Mouse (Mus musculus) forebrain, embryonic 16.5 days (tissue): ENCODE measurements at regions not wholly inside any gene's neighbourhood (a gene's known extent, or its start where the extent isn't known, plus 50 kb on each side); places are given as distances from the start of the nearest gene placed in this dataset.

Source experiments
- ATAC-seq: fragments of 200-750 bp; cut with Nextera tagmentation; 2 replicates; pipeline ENCODE4 v1.8.0; 2017; ENCODE audit warnings: mild to moderate bottlenecking, moderate library complexity
- H3K27ac ChIP-seq: fragments of 300-500 bp; sonication (generic); 2 replicates; pipeline ENCODE4 v1.5.1; 2014; ENCODE audit warnings: low read length, control low read depth
- H3K27me3 ChIP-seq: fragments of 300-500 bp; sonication (generic); replicated peaks from 2 replicates; pipeline ENCODE4 v1.6.1; 2014; ENCODE audit warnings: low read length; ENCODE audit not compliant: control insufficient read depth, insufficient read depth
- H3K36me3 ChIP-seq: fragments of 300-500 bp; sonication (generic); 2 replicates; pipeline ENCODE4 v1.6.1; 2014; ENCODE audit not compliant: control insufficient read depth, insufficient read depth
- H3K4me1 ChIP-seq: fragments of 300-500 bp; sonication (generic); replicated peaks from 2 replicates; pipeline ENCODE4 v1.6.1; 2014; ENCODE audit warnings: low read length; ENCODE audit not compliant: control insufficient read depth, insufficient read depth
- H3K4me2 ChIP-seq: fragments of 300-500 bp; sonication (generic); 2 replicates; pipeline ENCODE4 v1.6.1; 2014; ENCODE audit warnings: mild to moderate bottlenecking, low read length, control low read depth
- H3K4me3 ChIP-seq: fragments of 300-500 bp; sonication (generic); replicated peaks from 2 replicates; pipeline ENCODE4 v1.5.1; 2014; ENCODE audit warnings: mild to moderate bottlenecking, low read length, control low read depth
- H3K9ac ChIP-seq: fragments of 300-500 bp; sonication (generic); replicated peaks from 2 replicates; pipeline ENCODE4 v1.6.1; 2014; ENCODE audit warnings: low read depth, low read length, control low read depth
- H3K9me3 ChIP-seq: fragments of 300-500 bp; sonication (generic); 2 replicates; pipeline ENCODE4 v1.6.1; 2016; ENCODE audit warnings: low read length; ENCODE audit not compliant: control insufficient read depth
- WGBS: fragments of 180-500 bp; shearing (Covaris S2); extraction: QIAGEN DNeasy Blood & Tissue Kit; methylation state at CpG from one replicate; pipeline ENCODE4 v1.1.7; 2014; 5-methylcytosine and 5-hydroxymethylcytosine counted together

DNA sequence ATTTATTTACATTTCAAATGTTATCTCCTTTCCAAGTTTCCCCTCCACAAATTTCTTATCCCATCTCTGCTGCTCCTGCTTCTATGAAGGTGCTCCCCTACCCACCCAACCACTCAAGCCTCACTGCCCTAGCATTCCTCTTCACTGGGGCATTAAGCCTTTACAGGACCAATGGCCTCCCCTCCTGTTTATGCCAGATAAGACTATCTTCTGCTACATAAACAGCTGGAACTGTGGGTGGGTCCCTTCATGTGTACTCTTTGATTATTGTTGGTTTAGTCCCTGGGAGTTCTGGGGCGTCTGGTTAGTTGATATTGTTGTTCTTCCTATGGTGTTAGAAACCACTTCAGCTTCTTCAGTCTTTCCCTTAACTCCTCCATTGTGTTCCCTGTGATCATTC is 1164.1 kb upstream of the Got2 start:
- Histone ChIP-seq H3K4me2 (no peak overlapping the region), H3K4me3 (no peak overlapping the region), H3K27me3 (no peaks in the 10 kb centered on the region), H3K9ac (no peak overlapping the region), H3K4me1 (no peaks in the 10 kb centered on the region), H3K36me3 (no peaks in the 10 kb centered on the region), H3K27ac (no peak overlapping the region), H3K9me3 (no peaks in the 10 kb centered on the region)
- WGBS, result 85% methylated on average over 1 of the region's 1 CpGs
- no peak for ATAC-seq

DNA sequence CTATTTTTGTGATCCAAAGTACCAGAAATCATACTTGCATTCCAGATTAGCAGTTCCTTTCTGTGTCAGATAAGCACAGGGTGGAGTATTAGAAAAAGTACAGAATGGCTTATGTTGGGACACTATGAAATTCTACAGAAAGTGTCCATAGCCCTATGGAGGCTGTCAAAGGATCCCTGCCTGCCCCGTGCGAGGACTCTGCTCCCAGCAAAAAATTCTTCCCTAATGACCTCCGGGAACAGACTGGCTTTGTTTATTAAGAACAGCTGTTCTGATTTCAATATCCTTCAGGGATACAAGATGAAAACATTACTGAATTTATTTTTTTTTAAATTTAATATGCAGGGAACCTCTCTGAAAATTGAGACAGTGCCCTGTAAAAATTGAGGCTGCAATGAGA is 1151.4 kb upstream of the Got2 start:
- Histone ChIP-seq H3K27me3 (no peaks in the 10 kb centered on the region), H3K4me1 (no peaks in the 10 kb centered on the region), H3K9ac (no peak overlapping the region), H3K36me3 (no peaks in the 10 kb centered on the region), H3K27ac (no peak overlapping the region), H3K4me3 (no peak overlapping the region), H3K4me2 (no peak overlapping the region), H3K9me3 (no peaks in the 10 kb centered on the region)
- 53% methylated on average over 3 of the region's 3 CpGs for WGBS
- no peak for ATAC-seq

DNA sequence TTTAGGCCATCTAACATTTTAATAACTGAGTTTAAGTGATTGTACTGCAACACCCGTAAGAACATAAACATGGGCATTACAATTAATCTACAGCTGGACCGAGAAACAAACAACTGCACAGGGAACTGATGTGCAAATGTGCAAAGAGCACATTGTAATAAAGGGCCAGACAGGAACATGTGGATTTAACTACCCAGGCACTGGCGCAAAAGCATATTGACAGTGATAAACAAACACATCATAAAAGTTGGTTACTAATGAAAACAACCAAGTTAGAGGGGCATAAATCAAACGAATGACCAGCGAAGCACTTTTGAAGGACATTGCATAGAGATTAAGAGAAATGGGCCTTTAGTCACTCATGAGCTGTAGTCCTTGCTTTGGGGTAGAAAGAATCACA is 1150.5 kb upstream of the Got2 start:
- Histone ChIP-seq H3K27me3 (no peaks in the 10 kb centered on the region), H3K4me2 (no peak overlapping the region), H3K36me3 (no peaks in the 10 kb centered on the region), H3K4me3 (no peak overlapping the region), H3K9me3 (no peaks in the 10 kb centered on the region), H3K27ac (no peak overlapping the region), H3K9ac (no peak overlapping the region), H3K4me1 (no peaks in the 10 kb centered on the region)
- WGBS, result 91% methylated on average over 5 of the region's 5 CpGs
- ATAC-seq, result no peak

DNA sequence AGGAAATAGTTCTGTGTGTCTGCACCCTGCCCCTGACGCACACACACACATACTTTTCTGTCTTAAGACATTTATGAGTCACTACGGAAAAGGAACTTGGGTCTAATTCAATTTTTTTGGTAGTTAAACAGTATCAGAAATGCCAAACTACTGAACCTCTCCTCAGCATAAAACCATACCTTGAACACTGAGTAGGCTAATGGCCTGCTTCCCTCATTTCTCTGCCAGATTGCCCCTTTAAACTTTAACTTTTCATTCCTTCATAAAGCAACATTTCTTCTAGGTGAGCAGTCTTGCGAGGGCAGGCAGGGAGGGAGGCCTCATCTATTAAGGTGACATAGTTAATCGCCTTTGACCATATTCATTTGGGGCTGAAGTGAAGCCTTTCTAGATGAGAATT is 1143.8 kb upstream of the Got2 start:
- Histone ChIP-seq H3K9me3 (no peaks in the 10 kb centered on the region), H3K36me3 (no peaks in the 10 kb centered on the region), H3K4me2 (no peak overlapping the region), H3K4me1 (no peaks in the 10 kb centered on the region), H3K27ac (no peak overlapping the region), H3K27me3 (no peaks in the 10 kb centered on the region), H3K9ac (no peak overlapping the region), H3K4me3 (no peak overlapping the region)
- 91% methylated on average over 4 of the region's 4 CpGs for WGBS
- no peak for ATAC-seq

DNA sequence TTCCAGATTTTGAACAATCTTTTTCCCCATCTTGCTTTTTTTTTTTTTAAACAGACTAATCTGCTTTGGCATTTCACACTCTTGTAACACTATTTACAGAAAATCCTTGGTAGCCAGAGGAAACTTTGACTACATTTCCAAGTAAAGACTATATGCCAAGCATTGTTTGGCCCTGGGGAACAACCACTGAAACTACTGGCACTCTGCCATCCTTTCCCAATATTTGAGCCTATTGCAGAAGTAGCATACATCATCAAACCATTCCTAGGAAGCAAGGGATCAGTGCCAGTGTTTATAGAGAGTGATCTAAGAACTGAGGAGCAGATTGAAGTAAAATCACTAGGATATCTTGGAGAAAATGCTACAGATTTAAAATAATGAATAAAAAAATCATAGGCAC is 1127.2 kb upstream of the Got2 start:
- H3K4me1 ChIP-seq, result no peaks in the 10 kb centered on the region
- no peak for ATAC-seq
- no peaks in the 10 kb centered on the region for H3K9me3 ChIP-seq
- no peaks in the 10 kb centered on the region for H3K36me3 ChIP-seq
- H3K4me3 ChIP-seq, result no peak overlapping the region
- H3K4me2 ChIP-seq, result no peak overlapping the region
- no peaks in the 10 kb centered on the region for H3K27me3 ChIP-seq
- H3K9ac ChIP-seq, result no peak overlapping the region
- no peak overlapping the region for H3K27ac ChIP-seq

DNA sequence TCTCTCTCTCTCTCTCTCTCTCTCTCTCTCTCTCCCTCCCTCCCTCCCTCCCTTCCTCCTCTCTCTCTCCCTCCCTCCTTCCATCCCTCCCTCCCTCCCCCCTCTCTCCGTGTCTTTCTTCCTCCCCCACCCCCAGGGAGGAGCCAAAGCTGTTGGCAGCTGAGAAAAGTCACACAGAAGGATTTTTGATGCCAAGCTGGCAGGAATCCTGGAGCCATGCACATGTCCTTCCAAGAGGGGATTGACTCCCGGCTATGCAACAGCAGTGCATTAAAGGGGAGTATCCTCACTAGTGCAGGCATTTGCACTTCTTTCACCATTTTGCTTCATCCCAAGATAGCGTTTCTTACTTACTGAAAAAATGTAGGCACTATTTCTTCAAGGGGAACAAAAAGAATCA is 1115.8 kb upstream of the Got2 start:
- no peaks in the 10 kb centered on the region for H3K4me1 ChIP-seq
- peak; percentile 77; the same call in 1 of the 2 replicates for ATAC-seq
- no peak overlapping the region for H3K4me3 ChIP-seq

DNA sequence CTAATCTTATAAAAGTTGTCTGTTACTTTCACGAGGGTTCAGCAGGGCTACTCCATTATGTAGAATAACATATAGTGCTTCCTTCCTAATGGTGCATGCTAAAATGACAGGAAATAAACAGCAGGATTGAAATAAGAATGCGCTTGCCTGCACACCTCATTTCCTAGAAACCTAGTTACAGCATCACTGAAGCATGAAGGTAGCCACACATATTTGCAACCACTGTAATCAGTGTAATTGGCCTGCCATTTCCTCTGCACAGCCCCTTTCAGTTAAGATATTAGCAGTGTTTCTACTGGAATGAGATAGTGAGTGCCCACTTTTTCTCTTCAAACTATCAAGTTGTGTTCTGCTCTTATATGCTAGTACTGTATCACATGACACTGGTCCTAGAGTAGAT is 1094.8 kb upstream of the Got2 start:
- Histone ChIP-seq H3K9me3 (no peaks in the 10 kb centered on the region), H3K4me2 (no peak overlapping the region)
- 77% methylated on average over 2 of the region's 2 CpGs for WGBS

More for the DNA sequence above, 1115.8 kb upstream of the Got2 start:
- Histone ChIP-seq H3K27me3 (no peaks in the 10 kb centered on the region), H3K27ac (no peak overlapping the region), H3K9me3 (no peaks in the 10 kb centered on the region), H3K4me2 (no peak overlapping the region), H3K36me3 (no peaks in the 10 kb centered on the region), H3K9ac (no peak overlapping the region)
- WGBS, result 37% methylated on average over 2 of the region's 3 CpGs

More for the DNA sequence above, 1094.8 kb upstream of the Got2 start:
- H3K27me3 ChIP-seq, result no peaks in the 10 kb centered on the region
- ATAC-seq, result no peak
- no peak overlapping the region for H3K27ac ChIP-seq
- no peak overlapping the region for H3K4me3 ChIP-seq
- H3K9ac ChIP-seq, result no peak overlapping the region
- H3K4me1 ChIP-seq, result no peaks in the 10 kb centered on the region
- H3K36me3 ChIP-seq, result no peaks in the 10 kb centered on the region
